Mouse (Mus musculus) inflammation-experienced regulatory T-cells, adult 6 months (primary cell): Measurements from ENCODE around the gene Fads6. TPM values are rescaled to one million over a fixed set of nuclear protein-coding genes. Genes with fewer than 3 reads are reported as not detected.
A peak's percentile ranks its signal among the peaks of the same experiment; 100 is the strongest.

Source experiments
- ATAC-seq: one replicate; pipeline ENCODE4 v1.8.0; 2017
- polyA plus RNA-seq, 3 experiments: library from polyadenylated mRNA; unstranded; fragments of 100-300 nt; shearing (Covaris generic); gene quantifications; one replicate each; pipeline ENCODE4 v1.2.1; 2017

Gene Fads6
- 1 to 10 TPM in 1 of 3 experiments, under 1 TPM in 2; 0.62 to 1.1 (median 0.78) TPM for polyA plus RNA-seq

DNA sequence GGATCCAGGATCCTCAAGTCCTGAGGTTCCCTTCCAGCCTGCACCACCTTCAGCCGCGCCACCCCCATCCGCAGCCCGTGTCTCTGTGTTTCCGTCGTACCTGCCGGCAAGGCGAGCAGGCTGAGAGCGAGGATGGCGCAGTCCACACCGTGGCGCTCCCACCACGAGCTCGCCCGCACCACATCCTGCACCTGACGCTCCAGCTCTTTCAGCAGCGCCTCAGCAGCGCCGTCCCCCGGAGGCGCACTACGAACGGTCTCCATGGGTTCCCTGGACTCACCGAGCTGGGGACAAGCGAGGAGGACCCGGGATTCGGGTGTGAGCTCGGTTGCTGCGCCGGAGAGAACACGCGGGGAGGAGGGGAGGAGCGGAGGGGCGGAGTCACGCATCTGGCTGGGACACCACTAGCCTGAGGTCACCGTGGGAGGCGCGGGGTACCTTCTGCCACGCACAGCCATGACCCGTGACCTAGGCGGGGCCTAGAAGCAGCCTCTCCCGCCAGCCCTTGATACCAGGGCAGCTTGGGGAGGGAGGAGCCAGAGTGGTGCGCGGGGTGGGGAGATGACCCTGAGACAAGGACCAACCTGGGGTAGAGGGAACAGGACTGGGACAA lies at the start of gene Fads6:
TSS of gene Fads6 (minus strand) at position 450 of the 613 bp plus-strand sequence.
- peak; percentile 93 for ATAC-seq

DNA sequence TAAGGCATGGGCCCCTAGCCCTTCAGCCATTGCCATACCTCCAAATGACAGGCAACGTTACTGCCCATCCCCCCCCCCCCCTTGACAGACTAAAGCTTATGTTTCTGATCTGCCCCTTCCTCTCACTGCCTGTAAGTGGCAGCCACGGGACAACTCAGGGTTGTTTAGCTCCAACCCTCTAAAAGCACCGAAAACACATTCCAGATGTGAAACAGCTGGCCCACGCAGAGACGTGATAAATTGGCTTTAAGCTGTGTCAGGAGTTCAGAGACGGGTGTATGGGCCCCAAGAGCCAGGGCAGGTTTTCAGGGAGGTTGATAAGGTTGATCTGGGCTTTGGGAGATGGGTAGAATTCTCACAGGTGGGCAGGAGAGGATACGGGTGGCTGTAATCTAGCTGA lies 48.1 kb upstream of the Fads6 start:
- no peak for ATAC-seq

DNA sequence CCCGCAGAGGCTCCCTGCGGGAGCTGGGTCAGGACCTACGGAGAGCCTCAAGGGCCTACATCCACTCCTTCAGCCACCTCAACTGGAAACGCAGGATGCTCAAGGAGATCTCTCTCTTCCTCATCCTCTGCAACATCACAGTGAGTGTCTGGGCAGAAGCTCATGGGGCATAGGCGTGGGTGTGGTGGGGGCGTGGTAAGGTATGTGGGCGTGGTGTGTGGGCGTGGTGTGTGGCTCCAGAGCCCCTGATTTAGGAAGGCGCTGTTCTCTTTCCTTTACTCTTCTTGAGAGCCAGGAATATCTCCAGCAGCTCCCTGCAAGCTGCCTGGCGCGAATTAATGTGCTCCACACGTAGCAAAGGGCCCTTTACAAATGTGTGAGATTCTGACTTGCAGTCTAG lies 47.5 kb upstream of the Fads6 start:
- ATAC-seq, result no peak

DNA sequence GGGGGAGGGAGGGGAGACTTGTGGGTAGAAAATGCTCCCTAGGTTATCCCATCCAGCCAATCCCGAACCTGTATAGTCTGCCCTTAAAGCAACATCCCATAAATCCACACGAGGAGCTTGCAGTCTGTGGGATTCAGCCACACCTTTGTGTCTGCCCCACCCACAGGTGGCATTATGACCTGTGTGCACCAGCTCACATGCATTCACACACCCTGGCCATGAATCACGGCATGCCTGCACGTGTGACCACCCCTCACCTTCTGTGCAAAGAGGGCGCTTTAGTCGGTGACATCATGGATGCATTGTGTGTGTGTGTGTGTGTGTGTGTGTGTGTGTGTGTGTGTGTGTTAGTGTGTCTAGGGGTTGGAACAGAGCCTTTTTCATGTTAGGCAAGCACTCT lies 44.4 kb upstream of the Fads6 start:
- ATAC-seq, result no peak

DNA sequence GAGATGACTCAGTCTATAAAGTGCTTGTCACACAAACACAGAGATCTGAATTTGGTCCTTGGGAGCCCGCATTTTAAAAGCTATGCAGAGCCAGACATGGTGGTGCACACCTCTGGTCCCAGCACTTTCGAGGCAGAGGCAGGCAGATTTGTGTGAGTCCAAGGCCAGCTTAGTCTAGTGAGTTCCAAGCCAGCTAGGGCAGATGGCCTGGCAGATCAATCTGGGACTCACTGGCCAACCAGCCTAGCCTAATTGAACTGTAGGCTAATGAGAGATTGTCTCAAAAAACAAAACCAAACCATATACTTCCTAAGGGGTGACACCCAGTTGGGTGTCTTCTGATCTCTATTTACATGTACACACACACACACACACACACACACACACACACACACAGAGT lies 43.8 kb upstream of the Fads6 start:
- ATAC-seq, result no peak

DNA sequence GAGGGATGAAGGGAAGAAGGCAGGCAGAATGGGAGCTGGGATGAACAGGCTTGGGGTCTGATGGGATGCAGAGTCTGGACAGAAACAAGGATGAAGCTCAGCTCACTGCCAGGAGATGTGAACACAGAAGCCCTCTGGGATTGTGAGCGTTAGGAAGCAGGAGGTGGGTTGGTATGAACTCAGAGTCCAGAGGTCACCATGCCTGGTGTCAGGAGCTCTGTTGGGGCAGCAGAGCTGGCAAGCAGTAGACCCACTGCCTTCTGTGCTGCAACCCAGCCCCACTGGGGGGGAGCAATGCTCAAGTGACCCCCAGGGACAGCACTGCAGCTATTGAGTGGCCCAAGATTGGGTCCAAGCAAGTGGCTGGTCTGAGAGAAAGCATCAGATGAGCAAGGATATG lies 40.4 kb upstream of the Fads6 start:
- no peak for ATAC-seq

DNA sequence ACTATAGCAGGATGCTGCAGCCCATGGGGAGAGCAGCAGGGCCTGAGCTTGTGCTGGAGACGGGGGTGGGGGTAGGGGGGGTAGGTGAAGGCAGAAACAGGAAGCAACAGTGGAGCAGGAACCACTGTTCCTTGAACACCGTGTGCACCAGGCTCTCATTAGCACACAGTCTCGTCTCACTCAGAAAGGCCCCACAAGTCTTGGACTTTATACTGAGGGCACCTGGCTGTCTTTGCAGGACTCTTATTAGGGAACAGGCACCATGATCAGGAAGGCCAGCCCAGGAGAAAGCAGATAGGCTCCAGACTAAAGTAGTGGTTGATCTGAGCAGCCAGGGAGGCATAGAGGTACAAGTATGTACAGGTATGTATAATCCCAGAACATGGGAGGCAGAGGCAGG lies 39.9 kb upstream of the Fads6 start:
- no peak for ATAC-seq

DNA sequence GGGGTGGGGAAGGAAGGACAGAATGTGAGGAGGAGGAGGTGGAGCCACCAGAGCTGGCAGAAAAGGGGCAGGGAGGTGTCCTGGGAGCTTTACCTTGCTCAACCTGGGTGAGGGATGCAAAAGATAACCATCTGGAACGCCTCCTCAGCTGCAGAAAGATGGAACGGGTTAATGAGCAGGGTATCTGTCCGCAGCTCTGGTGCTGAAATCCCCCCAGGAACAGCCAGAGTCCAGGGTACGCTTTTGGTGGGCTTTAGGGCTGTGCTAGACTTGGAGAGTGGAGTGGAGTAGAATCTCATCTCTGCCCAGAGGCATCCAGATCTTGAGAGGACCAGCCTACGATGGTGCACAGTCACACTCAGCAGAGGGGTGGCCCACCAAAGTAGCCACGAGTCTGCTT lies 38.7 kb upstream of the Fads6 start:
- ATAC-seq, result no peak

DNA sequence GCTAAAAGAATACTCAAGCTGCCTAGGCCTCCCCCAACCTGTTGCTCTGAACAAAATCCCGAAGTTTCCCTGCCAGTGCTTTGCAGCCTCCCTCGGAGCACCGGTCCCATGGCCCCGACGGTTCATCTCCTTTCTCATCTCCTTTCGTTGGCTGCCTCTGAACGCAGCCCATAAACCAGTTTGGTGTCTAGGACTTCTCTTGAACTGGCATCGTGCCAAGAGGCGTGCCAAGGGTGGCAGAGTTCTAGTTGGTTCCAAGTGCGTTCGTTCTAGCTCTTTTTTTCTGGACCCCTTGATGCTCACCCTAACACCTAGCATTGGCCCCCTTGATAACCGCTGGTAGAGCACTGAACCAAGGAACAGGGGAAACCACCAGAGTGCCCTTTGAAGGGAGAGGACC lies 37.8 kb upstream of the Fads6 start:
- ATAC-seq, result no peak

DNA sequence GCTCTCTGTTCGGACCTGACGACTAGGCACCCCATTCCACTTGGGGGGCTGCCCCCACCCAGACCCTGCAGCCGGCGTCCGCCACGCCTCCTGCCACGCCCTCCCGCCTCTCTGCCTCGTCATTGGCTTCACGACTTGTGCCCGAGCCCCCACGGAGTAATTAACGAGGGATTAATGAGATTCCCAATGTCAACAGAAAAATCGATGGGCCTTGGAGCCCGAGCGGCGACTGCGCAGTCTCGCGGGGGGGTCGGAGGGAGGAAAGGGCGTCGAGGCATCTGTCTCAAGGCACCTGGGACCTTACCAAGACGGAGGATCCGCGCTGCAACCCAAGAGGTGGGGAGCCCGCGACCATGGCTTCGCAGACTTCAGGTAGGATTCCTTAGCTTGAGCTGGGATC lies 37.1 kb upstream of the Fads6 start, which contains the start of gene Otop3:
TSS of gene Otop3 (plus strand) at position 201 of the 400 bp plus-strand sequence.
- ATAC-seq, result no peak

DNA sequence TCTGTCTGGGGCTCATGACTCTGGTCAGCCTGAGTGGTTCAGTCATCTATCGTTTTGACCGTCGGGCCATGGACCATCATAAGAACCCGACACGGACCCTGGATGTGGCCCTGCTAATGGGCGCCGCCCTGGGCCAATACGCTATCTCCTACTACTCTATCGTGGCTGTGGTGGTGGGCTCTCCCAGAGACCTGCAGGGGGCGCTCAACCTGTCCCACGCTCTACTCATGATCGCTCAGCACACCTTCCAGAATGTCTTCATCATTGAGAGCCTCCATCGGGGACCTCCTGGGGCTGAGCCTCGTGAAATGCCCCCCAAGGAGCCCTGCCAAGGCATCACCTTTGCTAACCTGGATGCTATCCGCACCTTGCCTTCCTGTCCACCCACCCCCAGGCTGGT lies 31.9 kb upstream of the Fads6 start:
- no peak for ATAC-seq

DNA sequence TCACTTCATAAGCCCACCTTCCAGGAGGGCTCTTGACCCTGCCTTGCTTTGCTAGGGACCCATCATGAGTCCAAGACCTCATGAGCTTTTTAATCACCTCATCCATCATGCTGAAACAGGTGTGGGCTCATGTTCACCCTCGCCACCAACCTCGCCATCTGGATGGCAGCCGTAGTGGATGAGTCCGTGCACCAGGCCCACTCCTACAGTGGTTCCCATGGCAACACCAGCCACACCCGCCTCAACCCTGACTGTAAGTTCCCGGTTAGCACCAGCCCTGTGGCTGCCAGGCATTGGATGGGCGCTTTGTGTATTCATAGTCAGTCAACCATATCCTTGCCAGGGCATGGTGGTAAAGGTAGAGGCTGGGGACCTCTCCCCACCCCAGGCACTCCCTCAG lies 29.3 kb upstream of the Fads6 start:
- ATAC-seq, result no peak

DNA sequence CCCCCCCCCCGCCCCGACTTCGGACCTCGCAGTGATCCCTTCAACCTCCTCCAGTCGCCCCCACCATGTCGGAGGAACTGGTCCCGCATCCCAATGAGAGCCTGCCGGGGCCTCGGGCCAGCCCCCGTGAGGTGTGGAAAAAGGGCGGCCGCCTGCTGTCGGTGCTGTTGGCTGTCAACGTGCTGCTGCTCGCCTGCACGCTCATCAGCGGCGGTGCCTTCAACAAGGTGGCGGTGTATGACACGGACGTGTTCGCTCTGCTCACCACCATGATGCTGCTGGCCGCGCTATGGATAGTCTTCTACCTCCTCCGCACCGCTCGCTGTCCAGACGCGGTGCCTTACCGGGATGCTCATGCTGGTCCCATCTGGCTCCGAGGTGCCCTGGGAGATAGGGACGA lies 25.9 kb upstream of the Fads6 start:
- no peak for ATAC-seq

DNA sequence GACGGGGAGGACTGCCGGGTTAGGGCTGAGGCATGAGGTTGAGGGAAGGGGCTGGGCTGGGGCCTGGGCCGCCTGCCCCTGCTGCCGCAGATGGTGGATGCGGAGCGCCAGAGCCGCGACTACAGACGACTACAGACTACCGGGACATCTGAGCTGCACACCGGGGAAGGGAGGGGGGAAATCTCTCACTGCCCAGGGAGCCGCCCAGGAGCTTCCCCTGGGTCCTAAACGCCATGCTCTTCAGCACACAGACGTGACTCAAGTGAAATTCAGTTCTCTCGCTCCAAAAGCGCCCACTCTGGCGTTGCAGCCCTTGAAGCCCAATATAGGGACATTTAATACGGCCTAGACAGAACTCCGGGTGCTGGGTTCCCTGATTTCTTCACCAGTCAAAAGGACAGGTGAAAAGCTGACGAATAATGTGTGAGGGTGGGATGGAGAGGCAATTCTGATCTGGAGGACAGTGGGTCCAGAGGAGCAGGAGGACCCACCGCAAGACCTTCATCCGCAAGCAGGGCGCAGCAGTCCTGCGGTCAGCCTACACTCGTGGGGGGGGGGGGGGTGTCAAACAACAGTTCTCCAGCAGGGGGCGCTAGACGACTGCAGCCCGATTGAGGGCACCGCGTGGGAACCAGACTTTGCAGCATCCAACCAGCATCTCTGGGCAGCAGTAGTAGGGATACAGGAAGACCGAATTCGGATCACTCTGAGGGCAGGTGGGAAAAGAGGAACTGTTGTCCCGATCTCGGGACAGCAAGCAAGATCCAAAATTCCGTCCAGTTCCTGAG lies 24.6 kb upstream of the Fads6 start, which contains the start of gene Ush1g:
TSS of gene Ush1g (minus strand) at position 136 of the 788 bp plus-strand sequence.
- ATAC-seq, result peak; percentile 41

DNA sequence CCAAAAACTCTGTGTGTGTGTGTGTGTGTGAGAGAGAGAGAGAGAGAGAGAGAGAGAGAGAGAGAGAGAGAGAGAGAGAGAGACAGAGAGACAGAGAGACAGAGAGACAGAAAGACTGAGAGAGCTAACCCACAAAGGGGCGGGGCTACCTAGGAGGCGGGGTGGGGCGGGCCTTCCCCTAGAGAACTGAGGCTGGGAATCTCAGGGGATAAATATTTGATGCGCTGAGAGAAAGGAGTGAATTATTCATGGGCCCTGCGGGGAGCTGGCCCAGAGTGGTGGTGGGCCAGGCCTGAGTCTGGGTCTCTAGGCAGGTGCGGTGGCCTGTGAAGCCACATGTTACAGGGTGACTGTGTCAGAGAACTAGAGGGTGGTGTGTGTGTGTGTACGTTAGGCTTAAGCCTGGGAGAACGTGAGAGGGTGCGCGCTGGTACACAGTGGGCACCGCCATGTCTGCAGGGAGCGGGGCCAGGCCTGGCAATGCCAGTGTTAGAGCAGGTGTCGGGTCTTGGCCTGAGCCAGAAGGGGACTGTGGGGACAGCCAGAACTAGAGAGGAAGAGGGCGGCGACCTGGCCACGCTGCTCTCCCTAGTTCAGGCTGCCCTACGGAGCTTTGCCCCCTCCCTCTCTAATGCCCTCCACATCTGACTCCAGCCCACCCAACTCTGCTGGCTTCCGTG lies 22.4 kb upstream of the Fads6 start:
- ATAC-seq, result no peak

DNA sequence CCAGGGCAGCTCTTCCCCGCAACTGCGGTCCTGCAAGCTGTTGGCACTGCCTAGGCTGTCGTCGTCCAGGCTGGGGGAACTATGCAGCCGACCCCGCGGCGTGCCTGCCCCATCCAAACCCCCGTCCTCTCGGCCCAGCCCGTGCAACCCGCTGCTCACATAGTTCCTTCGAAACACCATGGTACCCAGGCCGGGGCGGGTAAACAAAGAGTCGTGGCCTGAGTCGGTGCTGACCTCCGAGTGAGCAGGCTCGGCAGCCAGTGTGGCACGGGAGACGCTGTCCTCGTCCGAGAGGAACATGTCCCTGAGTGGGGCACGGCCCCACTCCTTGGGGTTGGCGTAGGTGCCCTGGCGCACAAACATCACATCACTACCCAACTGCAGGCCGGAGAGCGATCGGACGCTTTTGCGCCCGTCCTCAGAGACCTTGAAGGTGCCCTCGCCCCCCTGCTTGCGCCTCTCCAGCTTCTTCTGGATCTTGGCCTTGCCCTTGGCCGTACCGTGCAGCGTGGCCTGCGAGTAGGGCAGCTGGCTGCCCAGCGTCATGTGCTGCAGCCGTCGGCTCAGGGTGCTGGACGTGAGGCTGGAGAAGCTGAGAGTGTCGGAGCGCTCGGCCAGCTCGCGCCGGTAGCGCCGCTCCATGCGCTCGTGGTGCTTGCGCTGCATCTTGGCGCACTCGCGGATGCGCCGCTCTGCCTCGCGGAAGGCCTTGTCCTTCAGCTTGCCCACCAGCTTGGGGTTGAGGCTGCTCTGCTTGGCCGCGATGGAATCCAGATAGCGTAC lies 21.0 kb upstream of the Fads6 start:
- no peak for ATAC-seq

DNA sequence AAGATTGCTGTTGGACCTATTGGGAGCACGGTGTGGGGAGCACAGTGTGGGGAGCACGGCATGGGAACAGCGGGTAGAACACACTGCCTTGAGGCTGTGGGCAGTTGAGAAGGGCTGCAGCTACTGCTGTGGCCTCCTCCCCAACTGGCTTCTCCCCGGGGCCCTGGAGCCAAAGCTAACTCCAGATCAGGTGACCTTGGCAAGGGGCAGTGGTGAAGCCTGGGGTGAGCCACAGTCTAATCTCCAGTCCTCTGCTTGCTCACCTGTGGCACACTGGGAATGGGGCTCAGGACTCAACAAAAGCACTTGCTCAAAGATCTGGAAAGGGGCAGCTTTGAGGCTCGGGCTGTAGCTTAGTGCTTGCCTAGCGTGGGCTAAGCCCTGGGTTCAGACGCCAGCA lies 19.7 kb upstream of the Fads6 start:
- no peak for ATAC-seq

DNA sequence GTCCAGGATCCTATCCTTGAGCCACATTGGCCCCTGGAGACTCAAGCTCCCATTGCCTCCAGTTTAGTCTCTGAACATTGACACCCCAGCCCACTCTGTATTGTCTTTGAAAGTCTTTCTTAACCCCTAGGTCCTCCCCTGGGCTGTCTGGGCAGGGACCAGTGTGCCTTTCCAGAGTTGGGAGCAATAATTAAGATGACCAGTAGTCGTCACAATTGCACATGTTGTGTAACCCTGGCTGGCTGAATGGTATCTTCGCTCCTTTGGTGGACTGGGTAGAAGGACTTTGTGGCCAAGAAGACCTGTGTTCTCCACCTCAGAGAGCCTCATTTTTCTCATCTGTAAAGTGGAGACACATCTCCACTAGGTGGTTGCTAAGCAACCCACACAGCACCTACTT lies 16.8 kb upstream of the Fads6 start:
- ATAC-seq, result no peak

DNA sequence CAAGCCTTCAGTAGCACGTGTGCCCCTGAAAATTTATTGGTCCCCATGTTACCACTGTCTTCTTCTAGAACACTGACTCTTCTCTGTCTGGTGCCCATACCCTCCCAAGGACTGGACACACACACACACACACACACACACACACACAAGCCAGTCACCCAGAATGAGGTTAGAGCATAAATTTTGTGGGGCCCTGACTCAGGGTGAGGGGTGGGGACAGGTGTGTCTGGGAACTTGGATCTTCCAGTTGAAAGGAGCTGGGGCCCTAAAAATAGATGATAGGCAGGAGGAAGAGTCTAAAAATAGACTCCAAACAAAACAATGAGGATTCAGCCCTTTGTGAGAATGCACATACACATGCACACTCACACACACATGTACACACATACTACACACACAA lies 11.3 kb upstream of the Fads6 start:
- ATAC-seq, result no peak

DNA sequence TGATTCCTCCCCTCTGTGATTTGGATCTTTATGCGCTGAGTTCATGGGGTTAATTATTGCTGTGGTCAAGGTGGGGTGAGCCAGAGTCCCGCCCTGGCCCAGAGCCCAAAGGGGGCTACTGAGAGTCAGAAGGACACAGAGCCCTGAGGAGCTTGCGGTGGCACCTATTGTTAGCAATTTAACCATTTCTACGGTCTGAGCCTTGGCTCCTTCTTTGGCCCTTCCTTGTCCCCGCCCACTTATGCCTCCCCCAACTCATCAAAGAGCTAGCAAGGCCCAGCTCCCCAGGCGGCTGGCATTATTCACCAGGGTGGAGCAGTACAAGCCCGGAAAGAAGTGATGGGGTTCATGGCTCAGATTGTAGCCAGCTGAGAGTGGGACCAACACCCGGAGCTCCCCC lies 9.4 kb upstream of the Fads6 start, which contains the start of gene Otop2:
TSS of gene Otop2 (plus strand) at position 301 of the 400 bp plus-strand sequence.
- no peak for ATAC-seq

DNA sequence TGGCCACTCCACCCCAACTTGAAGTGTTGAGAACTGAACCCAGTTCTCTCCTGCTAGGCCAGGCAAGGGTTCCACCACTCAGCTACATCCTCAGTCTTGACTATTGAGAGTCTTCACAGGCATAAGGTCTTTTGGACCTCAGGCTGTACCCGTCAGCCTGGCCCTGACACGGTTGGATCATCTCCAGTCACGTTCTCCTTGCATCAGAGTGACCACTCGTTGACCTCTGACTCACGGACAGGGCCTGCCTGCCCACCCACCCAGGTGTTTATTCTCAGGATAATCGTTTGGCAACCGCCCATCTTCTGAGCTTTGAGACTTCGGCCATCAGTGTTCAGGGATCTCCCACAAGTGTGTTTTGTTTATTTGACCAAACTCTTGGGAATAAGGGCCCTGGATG lies 5.7 kb upstream of the Fads6 start:
- no peak for ATAC-seq

DNA sequence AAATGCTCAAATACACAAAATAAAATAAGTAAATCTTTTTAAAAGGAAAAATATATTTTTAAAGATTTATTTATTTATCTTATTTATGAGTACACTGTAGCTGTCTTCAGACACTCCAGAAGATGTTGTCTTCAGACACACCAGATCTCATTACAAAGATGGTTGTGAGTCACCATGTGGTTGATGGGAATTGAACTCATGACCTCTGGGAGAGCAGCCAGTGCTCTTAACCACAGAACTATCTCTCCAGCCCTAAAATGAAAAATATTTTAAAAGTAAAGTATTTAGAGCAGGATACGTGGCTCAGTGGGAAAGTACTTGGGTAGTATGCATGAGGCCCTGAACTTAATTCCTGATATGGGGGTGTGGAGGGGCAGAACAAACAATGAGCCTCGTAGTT lies 3.9 kb upstream of the Fads6 start:
- ATAC-seq, result no peak

DNA sequence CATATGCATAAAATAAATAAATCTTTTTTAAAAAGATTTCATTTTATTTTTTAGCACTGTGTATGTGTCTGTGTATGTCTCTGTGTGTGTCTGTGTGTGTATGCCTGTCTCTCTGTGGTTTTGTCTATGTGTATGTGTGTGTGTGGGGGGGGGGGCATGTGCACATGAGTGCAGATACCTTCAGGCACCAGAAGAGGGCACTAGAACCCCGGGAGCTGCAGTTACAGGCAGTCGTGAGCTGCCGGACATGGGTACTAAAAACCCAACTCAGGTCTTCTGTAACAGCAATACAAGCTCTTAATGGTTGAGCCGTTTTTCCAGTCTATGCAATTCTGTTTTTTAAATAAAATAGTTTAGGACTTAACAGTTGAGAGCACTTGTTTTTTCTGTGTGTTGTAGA lies 3.3 kb upstream of the Fads6 start:
- no peak for ATAC-seq
